ENCODE assay signal across 1 mouse cellular context in the genomic region with DNA sequence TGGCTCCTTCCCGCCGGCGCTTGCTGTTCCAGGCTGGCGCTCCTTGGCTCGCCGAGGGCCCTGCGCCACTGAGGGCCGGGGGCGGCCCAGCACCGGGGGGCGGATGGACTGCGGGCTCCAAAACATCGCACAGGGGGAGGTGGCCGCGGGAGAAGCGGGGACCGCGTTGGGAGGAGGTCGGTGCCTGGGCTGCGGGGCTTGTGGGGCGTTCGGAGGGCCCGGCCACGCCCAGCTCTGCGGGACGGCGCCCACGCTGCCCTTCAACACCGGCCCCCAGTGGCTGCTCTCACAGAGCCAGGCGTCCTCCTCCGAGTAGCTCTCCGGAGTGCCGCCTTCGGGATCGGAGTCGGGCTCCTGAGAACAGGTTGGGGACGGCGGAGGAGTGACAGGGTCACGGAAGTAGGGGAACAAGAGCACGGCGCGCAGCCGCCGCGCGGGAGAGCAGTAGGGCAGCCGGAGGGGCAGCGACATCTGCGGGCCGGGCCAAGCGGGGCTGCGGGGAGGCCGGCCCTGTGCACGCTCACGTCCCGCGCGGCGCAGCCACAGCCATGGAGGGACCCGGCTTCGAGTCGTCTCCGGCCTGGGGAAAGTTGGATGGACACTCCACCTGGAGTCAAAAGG.
TF ChIP-seq lines count a peak whose summit lies in the region.

No protein-coding gene starts in this region.

TF ChIP-seq in MEL, 35 proteins besides CTCF, POLR2A, EP300 and RAD21 (continued from another document):
- no peak for TF ChIP-seq KAT2A (conservative IDR thresholded peaks at IDR 0.05; ENCODE audit: low read depth, low read length)
- TF ChIP-seq CHD1 (IDR thresholded peaks at IDR 0.05; ENCODE audit: low read depth, low read length), result no peak
- no peak for TF ChIP-seq MYC (IDR thresholded peaks at IDR 0.05; ENCODE audit: low read depth, low read length)
- no peak for TF ChIP-seq JUND (IDR thresholded peaks at IDR 0.05; ENCODE audit: low read depth, low read length)
- TF ChIP-seq ZC3H11A (IDR thresholded peaks at IDR 0.05; ENCODE audit: low read depth, low read length), result no peak
- TF ChIP-seq GATA1 (IDR thresholded peaks at IDR 0.05; ENCODE audit: low read depth, low read length), result no peak
- TF ChIP-seq HCFC1 (IDR thresholded peaks at IDR 0.05; ENCODE audit: low read depth, low read length), result no peak
- TF ChIP-seq MAX (IDR thresholded peaks at IDR 0.05; ENCODE audit: low read length), result no peak
- no peak for TF ChIP-seq MAFK (IDR thresholded peaks at IDR 0.05; ENCODE audit: borderline replicate concordance, low read depth, low read length)
- TF ChIP-seq MEF2A (IDR thresholded peaks at IDR 0.05; ENCODE audit: extremely low read depth, insufficient replicate concordance, low read depth, low read length, poor library complexity, severe bottlenecking), result no peak
- no peak for TF ChIP-seq TBP (IDR thresholded peaks at IDR 0.05; ENCODE audit: low read depth, low read length)
- TF ChIP-seq ETS1 (IDR thresholded peaks at IDR 0.05; ENCODE audit: low read depth, low read length), result no peak
- TF ChIP-seq BHLHE40 (IDR thresholded peaks at IDR 0.05; ENCODE audit: borderline replicate concordance, low read depth, low read length), result no peak
- TF ChIP-seq SIN3A (IDR thresholded peaks at IDR 0.05; ENCODE audit: low read length), result no peak; the same call in 1 of the 2 replicates
- no peak for TF ChIP-seq MYB (IDR thresholded peaks at IDR 0.05; ENCODE audit: low read depth, low read length)
- TF ChIP-seq ZNF384 (IDR thresholded peaks at IDR 0.05; ENCODE audit: low read depth, low read length), result no peak
- no peak for TF ChIP-seq POLR2AphosphoS2 (IDR thresholded peaks at IDR 0.05; ENCODE audit: low read length)
- no peak; the same call in 1 of the 2 replicates for TF ChIP-seq MXI1 (IDR thresholded peaks at IDR 0.05; ENCODE audit: low read depth, low read length)
